Mouse (Mus musculus) activated CD4-positive, CD25-positive, alpha-beta regulatory T cell (primary cell): Measurements from ENCODE around the gene Npsr1. TPM values are rescaled to one million over a fixed set of nuclear protein-coding genes. Genes with fewer than 3 reads are reported as not detected.

ENCODE experiments used
- polyA plus RNA-seq, 2 experiments: library from polyadenylated mRNA; unstranded; fragments of 100-300 nt; shearing (Covaris generic); gene quantifications; one replicate each; pipeline ENCODE4 v1.2.1; 2017

The Npsr1 gene
- not detected for polyA plus RNA-seq

DNA sequence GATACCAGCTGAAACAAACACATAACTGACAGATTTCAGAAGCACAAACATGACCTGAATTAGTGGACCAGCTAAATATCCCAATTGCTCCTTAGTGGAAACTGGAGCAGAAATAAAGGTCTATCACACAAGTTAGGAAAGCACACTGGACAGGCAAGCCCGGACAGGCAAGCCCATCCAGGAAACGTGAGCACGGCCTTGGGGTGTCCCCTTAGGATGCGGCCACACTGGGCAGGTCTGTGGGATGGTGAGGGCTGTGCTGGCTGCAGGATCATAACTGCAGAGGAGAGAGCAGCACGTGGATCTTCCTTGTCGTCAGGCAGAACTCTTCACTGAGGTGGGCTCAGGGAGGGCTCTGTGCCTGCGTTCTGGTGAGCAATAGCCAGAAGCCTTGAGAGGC lies at the start of gene Npsr1:
Gene Npsr1 (plus strand): TSS at position 301 of the 400 bp plus-strand sequence.

